Mouse (Mus musculus) intestine, embryonic 16.5 days (tissue): ENCODE data around the gene Kcnk12. TPM values are rescaled to one million over a fixed set of nuclear protein-coding genes. Genes with fewer than 3 reads are reported as not detected.
A peak's percentile ranks its signal among the peaks of the same experiment; 100 is the strongest.

ENCODE experiments used
- ATAC-seq: fragments of 200-750 bp; cut with Nextera tagmentation; 2 replicates; pipeline ENCODE4 v1.8.0; 2017; ENCODE audit warnings: moderate TSS enrichment, moderate library complexity
- H3K27ac ChIP-seq: fragments of 300-500 bp; sonication (generic); 2 replicates; pipeline ENCODE4 v1.5.1; 2014; ENCODE audit warnings: mild to moderate bottlenecking, low read length
- H3K27me3 ChIP-seq: fragments of 300-500 bp; sonication (generic); replicated peaks from 2 replicates; pipeline ENCODE4 v1.6.1; 2014; ENCODE audit warnings: low read length, control low read depth, mixed read lengths; ENCODE audit not compliant: control insufficient read depth, insufficient read depth
- H3K36me3 ChIP-seq: fragments of 300-500 bp; sonication (generic); 2 replicates; pipeline ENCODE4 v1.6.1; 2014; ENCODE audit warnings: low read length, control low read depth; ENCODE audit not compliant: control insufficient read depth, insufficient read depth
- H3K4me1 ChIP-seq: fragments of 300-500 bp; sonication (generic); 2 replicates; pipeline ENCODE4 v1.6.1; 2014; ENCODE audit warnings: low read length, control low read depth, mixed read lengths; ENCODE audit not compliant: control insufficient read depth, insufficient read depth
- H3K4me2 ChIP-seq: fragments of 300-500 bp; sonication (generic); 2 replicates; pipeline ENCODE4 v1.6.1; 2014; ENCODE audit warnings: low read depth, low read length, control low read depth
- H3K4me3 ChIP-seq: fragments of 300-500 bp; sonication (generic); 2 replicates; pipeline ENCODE4 v1.5.1; 2014; ENCODE audit warnings: mild to moderate bottlenecking, low read length
- H3K9ac ChIP-seq: fragments of 300-500 bp; sonication (generic); 2 replicates; pipeline ENCODE4 v1.6.1; 2014; ENCODE audit warnings: low read depth, low read length
- H3K9me3 ChIP-seq: fragments of 300-500 bp; sonication (generic); 2 replicates; pipeline ENCODE4 v1.6.1; 2016; ENCODE audit warnings: low read length, control low read depth; ENCODE audit not compliant: control insufficient read depth
- WGBS: fragments of 180-500 bp; shearing (Covaris S2); extraction: QIAGEN DNeasy Blood & Tissue Kit; methylation state at CpG from one replicate; pipeline ENCODE4 v1.1.7; 2014; 5-methylcytosine and 5-hydroxymethylcytosine counted together
- polyA plus RNA-seq: library from polyadenylated mRNA; unstranded; fragments of >200 nt; fragmentation: Nextera tagmentation; extraction: Ambion mirVana; gene quantifications from 2 replicates; pipeline ENCODE4 v1.2.1, GENCODE M21; 2015

Gene Kcnk12
- polyA plus RNA-seq, 1 experiment from 2014 or later = not detected

GRCm38 (mm10) chr17:87799948-87800340, 2.1 kb upstream of the Kcnk12 start:
- Histone ChIP-seq H3K9ac (no peak overlapping the region), H3K4me3 (no peak overlapping the region), H3K27ac (no peak overlapping the region), H3K9me3 (no peaks in the 10 kb centered on the region), H3K4me2 (no peak overlapping the region), H3K27me3 (peaks cover 49% of the 10 kb centered on the region), H3K36me3 (no peaks in the 10 kb centered on the region), H3K4me1 (peaks cover 21% of the 10 kb centered on the region)
- 86% methylated on average over 3 of the region's 3 CpGs for WGBS
- no peak for ATAC-seq

GRCm38 (mm10) chr17:87799212-87799947, 1.6 kb upstream of the Kcnk12 start:
- H3K9ac ChIP-seq = no peak overlapping the region
- H3K27me3 ChIP-seq = peaks cover 51% of the 10 kb centered on the region
- H3K9me3 ChIP-seq = no peaks in the 10 kb centered on the region
- H3K4me3 ChIP-seq = no peak overlapping the region
- 67% methylated on average over 13 of the region's 13 CpGs for WGBS
- ATAC-seq = no peak
- no peak overlapping the region for H3K4me2 ChIP-seq
- H3K27ac ChIP-seq = no peak overlapping the region
- no peaks in the 10 kb centered on the region for H3K36me3 ChIP-seq
- peaks cover 21% of the 10 kb centered on the region for H3K4me1 ChIP-seq

- no peaks in the 10 kb centered on the region for H3K36me3 ChIP-seq
- WGBS = 1% methylated on average over 40 of the region's 40 CpGs
- ATAC-seq = peak; percentile 87
These were observed 688 bp upstream of the Kcnk12 start for GRCm38 (mm10) chr17:87798423-87798941.

GRCm38 (mm10) chr17:87796881-87797416, 845 bp downstream of the Kcnk12 start:
- Histone ChIP-seq H3K9ac (0 out of 2 replicates have a peak overlapping the region, but pooled peaks have one; percentile 19), H3K9me3 (no peaks in the 10 kb centered on the region), H3K36me3 (no peaks in the 10 kb centered on the region), H3K27me3 (peaks cover 51% of the 10 kb centered on the region), H3K4me3 (peak overlapping the region; percentile 49), H3K4me1 (peaks cover 21% of the 10 kb centered on the region), H3K27ac (no peak overlapping the region), H3K4me2 (peak overlapping the region; percentile 80)
- ATAC-seq = no peak
- under 1% methylated on average over 61 of the region's 72 CpGs for WGBS

More at GRCm38 (mm10) chr17:87798423-87798941, 688 bp upstream of the Kcnk12 start:
- peaks cover 51% of the 10 kb centered on the region for H3K27me3 ChIP-seq
- H3K27ac ChIP-seq = no peak overlapping the region
- no peaks in the 10 kb centered on the region for H3K9me3 ChIP-seq
- H3K4me2 ChIP-seq = peak overlapping the region; percentile 80
- peaks cover 21% of the 10 kb centered on the region for H3K4me1 ChIP-seq
- no peak overlapping the region for H3K9ac ChIP-seq
- peak overlapping the region; percentile 49 for H3K4me3 ChIP-seq

GRCm38 (mm10) chr17:87795927-87796714, 1.7 kb downstream of the Kcnk12 start:
- no peaks in the 10 kb centered on the region for H3K9me3 ChIP-seq
- H3K4me2 ChIP-seq = no peak overlapping the region
- H3K4me1 ChIP-seq = peaks cover 21% of the 10 kb centered on the region
- peaks cover 51% of the 10 kb centered on the region for H3K27me3 ChIP-seq
- no peak overlapping the region for H3K9ac ChIP-seq
- no peak overlapping the region for H3K27ac ChIP-seq
- no peak for ATAC-seq
- 31% methylated on average over 12 of the region's 12 CpGs for whole genome bisulfite sequencing
- H3K36me3 ChIP-seq = no peaks in the 10 kb centered on the region
- H3K4me3 ChIP-seq = no peak overlapping the region

- Histone ChIP-seq H3K27me3 (peaks cover 49% of the 10 kb centered on the region), H3K9ac (no peak overlapping the region), H3K27ac (no peak overlapping the region), H3K9me3 (no peaks in the 10 kb centered on the region), H3K4me3 (no peak overlapping the region), H3K4me2 (no peak overlapping the region), H3K4me1 (peaks cover 21% of the 10 kb centered on the region), H3K36me3 (no peaks in the 10 kb centered on the region)
- WGBS = 88% methylated on average over 5 of the region's 5 CpGs
- no peak for ATAC-seq
These were observed 3.0 kb downstream of the Kcnk12 start for GRCm38 (mm10) chr17:87794801-87795200.

DNA sequence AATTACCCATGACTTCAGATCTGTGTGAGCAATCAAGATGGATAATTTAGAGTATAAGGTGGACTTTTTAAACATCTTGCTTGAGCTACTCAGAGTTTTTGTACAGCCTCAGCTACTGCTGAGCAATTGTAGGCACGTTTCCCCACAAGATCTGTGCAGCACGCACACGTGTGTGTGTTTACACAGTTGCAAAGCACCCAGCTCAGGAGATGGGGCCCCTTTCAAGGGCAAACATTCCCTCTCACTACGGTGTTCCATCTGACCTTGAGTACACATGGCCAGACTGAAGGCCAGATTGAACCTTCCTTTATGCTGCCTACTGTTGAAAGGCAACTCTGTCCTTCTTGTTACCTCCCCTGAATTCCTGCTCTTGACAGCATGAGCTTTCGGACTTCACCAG, 4.5 kb downstream of the Kcnk12 start:
- 34% methylated on average over 5 of the region's 5 CpGs for WGBS
- Histone ChIP-seq H3K36me3 (no peaks in the 10 kb centered on the region), H3K4me3 (no peak overlapping the region), H3K4me2 (no peak overlapping the region), H3K27me3 (peaks cover 34% of the 10 kb centered on the region), H3K9me3 (no peaks in the 10 kb centered on the region), H3K9ac (no peak overlapping the region), H3K27ac (no peak overlapping the region), H3K4me1 (peaks cover 17% of the 10 kb centered on the region)
- peak; percentile 60; the same call in 1 of the 2 replicates for ATAC-seq

DNA sequence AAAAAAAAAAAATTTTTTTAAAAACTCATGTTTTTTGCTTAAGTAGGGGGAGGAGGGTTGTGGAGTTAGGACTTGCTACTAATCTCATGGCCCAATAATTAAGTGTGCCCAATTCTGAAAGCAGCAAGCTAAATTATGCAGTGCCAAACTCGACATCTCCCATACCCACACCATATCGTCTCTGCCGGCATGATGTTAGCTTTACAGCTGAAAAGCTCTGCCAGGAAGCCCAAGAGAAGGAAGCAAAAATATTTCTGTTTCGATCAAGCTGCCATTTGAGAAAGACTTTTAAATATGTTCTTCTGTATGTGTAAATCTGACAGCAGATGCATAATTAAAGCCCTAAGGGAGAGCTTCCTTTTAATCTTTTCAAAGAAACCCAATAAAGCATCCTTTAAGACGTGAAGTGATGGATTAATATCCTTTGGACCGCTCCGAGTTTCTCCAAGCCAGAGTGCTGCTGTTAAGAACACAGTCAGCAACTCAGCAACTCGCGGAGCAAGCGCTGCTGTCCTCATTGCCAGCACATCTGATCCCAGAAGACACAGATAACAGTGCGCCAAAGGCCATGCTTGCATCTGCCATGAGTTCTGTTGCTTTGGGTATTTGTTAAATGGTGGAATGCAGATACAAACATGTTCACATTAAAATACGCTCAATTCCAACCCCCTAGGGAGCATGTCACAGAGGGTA, 5.0 kb downstream of the Kcnk12 start:
- WGBS = 70% methylated on average over 12 of the region's 12 CpGs
- Histone ChIP-seq H3K4me2 (no peak overlapping the region), H3K36me3 (no peaks in the 10 kb centered on the region), H3K27me3 (peaks cover 29% of the 10 kb centered on the region), H3K9ac (no peak overlapping the region), H3K27ac (no peak overlapping the region), H3K4me1 (peaks cover 12% of the 10 kb centered on the region), H3K9me3 (no peaks in the 10 kb centered on the region), H3K4me3 (no peak overlapping the region)
- ATAC-seq = no peak
